Mouse (Mus musculus) kidney, postnatal 0 days (tissue): ENCODE measurements at regions not wholly inside any gene's neighbourhood (a gene's known extent, or its start where the extent isn't known, plus 50 kb on each side); places are given as distances from the start of the nearest gene placed in this dataset.
"Not testable (repeated sequence)": the region's sequence is repeated elsewhere in the genome, so short reads cannot be mapped to it uniquely, and the experiment has no call there.

Experiments
- ATAC-seq: fragments of 200-750 bp; cut with Nextera tagmentation; replicated peaks from 2 replicates; pipeline ENCODE4 v1.8.0; 2017; ENCODE audit warnings: low read depth, moderate number of reproducible peaks, moderate TSS enrichment, moderate library complexity; ENCODE audit not compliant: low FRiP score
- DNase-seq: peaks from one replicate; pipeline ENCODE4 v3.0.0-alpha.2; 2016; ENCODE audit warnings: low spot score
- H3K27ac ChIP-seq: fragments of 300-500 bp; sonication (generic); 2 replicates; pipeline ENCODE4 v1.5.1; 2014; ENCODE audit warnings: mild to moderate bottlenecking
- H3K27me3 ChIP-seq: fragments of 300-500 bp; sonication (generic); 2 replicates; pipeline ENCODE4 v1.6.1; 2014; ENCODE audit warnings: low read length, mixed read lengths; ENCODE audit not compliant: insufficient read depth
- H3K36me3 ChIP-seq: fragments of 300-500 bp; sonication (generic); 2 replicates; pipeline ENCODE4 v1.6.1; 2014; ENCODE audit warnings: low read length, mixed read lengths; ENCODE audit not compliant: insufficient read depth
- H3K4me1 ChIP-seq: fragments of 300-500 bp; sonication (generic); replicated peaks from 2 replicates; pipeline ENCODE4 v1.6.1; 2014; ENCODE audit warnings: antibody characterized with exemption, low read length, mixed read lengths; ENCODE audit not compliant: insufficient read depth
- H3K4me2 ChIP-seq: fragments of 300-500 bp; sonication (generic); 2 replicates; pipeline ENCODE4 v1.6.1; 2014; ENCODE audit warnings: mild to moderate bottlenecking, low read length, moderate library complexity, mixed read lengths
- H3K4me3 ChIP-seq: fragments of 300-500 bp; sonication (generic); replicated peaks from 2 replicates; pipeline ENCODE4 v1.5.1; 2014; ENCODE audit warnings: low read depth, low read length
- H3K9ac ChIP-seq: fragments of 300-500 bp; sonication (generic); 2 replicates; pipeline ENCODE4 v1.6.1; 2014; ENCODE audit warnings: low read depth, low read length
- H3K9me3 ChIP-seq: fragments of 300-500 bp; sonication (generic); replicated peaks from 2 replicates; pipeline ENCODE4 v1.6.1; 2016; ENCODE audit warnings: low read length, inconsistent platforms, mixed read lengths
- CTCF ChIP-seq: IDR thresholded peaks from 2 replicates; pipeline ENCODE4 v1.5.1; 2016; ENCODE audit warnings: antibody characterized with exemption, low read depth, mild to moderate bottlenecking, moderate library complexity
- WGBS: fragments of 180-500 bp; shearing (Covaris S2); extraction: QIAGEN DNeasy Blood & Tissue Kit; methylation state at CpG from one replicate; pipeline ENCODE4 v1.1.7; 2014; 5-methylcytosine and 5-hydroxymethylcytosine counted together

DNA sequence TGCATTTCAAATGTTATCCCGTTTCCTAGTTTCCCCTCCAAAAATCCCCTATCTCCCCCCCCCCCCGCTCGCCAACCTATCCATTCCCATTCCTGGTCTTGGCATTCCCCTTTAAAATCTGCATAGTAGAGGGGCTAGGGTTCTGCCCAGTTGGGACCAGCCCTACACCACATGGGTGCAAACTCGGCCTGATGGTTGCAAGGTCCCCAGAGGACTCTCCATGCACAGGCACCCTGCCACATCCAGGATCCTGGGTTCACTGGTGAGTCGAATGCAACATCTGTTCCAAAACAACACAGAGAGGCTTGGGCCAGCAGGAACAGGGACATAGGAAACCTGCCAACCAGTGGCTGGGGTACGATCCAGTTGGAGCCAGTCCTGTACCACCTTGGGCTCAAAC, 492.0 kb upstream of the Brinp1 start:
- DNase-seq (no peak), ATAC-seq (no peak)
- H3K9me3 ChIP-seq = no peaks in the 10 kb centered on the region
- no peak overlapping the region for H3K4me2 ChIP-seq
- 82% methylated on average over 6 of the region's 6 CpGs for WGBS
- H3K4me1 ChIP-seq = no peaks in the 10 kb centered on the region
- no peaks in the 10 kb centered on the region for H3K27me3 ChIP-seq
- no peak overlapping the region for H3K9ac ChIP-seq
- H3K27ac ChIP-seq = no peak overlapping the region
- no peak for TF ChIP-seq CTCF
- H3K4me3 ChIP-seq = no peak overlapping the region
- no peaks in the 10 kb centered on the region for H3K36me3 ChIP-seq

- Histone ChIP-seq H3K36me3 (no peaks in the 10 kb centered on the region), H3K4me3 (no peak overlapping the region), H3K27ac (no peak overlapping the region), H3K9me3 (no peaks in the 10 kb centered on the region), H3K9ac (no peak overlapping the region), H3K27me3 (no peaks in the 10 kb centered on the region), H3K4me2 (no peak overlapping the region), H3K4me1 (no peaks in the 10 kb centered on the region)
- WGBS = 84% methylated on average over 2 of the region's 2 CpGs
- ATAC-seq (no peak), DNase-seq (peak; percentile 53)
- TF ChIP-seq CTCF = no peak
Observed at GRCm38 (mm10) chr4:69443956-69444355, 489.8 kb upstream of the Brinp1 start.

DNA sequence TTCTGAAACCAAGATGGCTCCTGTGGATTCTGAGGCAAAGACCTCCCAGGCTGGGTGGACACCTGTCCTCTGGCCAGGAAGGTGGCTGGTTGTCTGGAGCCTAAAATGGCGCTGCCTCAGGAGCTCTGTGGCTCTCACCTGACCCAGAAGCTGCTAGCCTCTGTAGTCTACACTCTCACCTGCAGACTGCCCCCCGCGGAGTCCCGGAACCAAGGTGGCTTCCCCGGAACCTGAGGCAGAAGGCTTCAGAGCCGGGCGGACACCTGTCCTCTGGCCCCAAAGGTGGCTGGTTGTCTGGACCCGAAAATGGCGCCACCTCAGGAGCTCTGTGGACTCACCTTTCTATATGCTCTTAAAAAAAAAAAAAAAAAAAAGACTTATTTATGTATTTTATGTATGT, 481.2 kb upstream of the Brinp1 start:
- H3K27me3 ChIP-seq = no peaks in the 10 kb centered on the region
- ATAC-seq = no peak
- no peaks in the 10 kb centered on the region for H3K4me1 ChIP-seq
- H3K4me2 ChIP-seq = no peak overlapping the region
- no peak overlapping the region for H3K9ac ChIP-seq
- H3K9me3 ChIP-seq = no peaks in the 10 kb centered on the region
- no peaks in the 10 kb centered on the region for H3K36me3 ChIP-seq
- TF ChIP-seq CTCF = no peak
- no peak overlapping the region for H3K4me3 ChIP-seq
- no peak overlapping the region for H3K27ac ChIP-seq
- 88% methylated on average over 9 of the region's 9 CpGs for WGBS
- DNase-seq = no peak

- H3K4me1 ChIP-seq, H3K27me3 ChIP-seq, DNase-seq, H3K36me3 ChIP-seq, H3K9ac ChIP-seq, H3K4me3 ChIP-seq, H3K4me2 ChIP-seq, H3K27ac ChIP-seq, H3K9me3 ChIP-seq, ATAC-seq: not testable (repeated sequence)
- WGBS = 93% methylated on average over 23 of the region's 23 CpGs
Observed at GRCm38 (mm10) chr4:69410411-69410810, 456.2 kb upstream of the Brinp1 start.

DNA sequence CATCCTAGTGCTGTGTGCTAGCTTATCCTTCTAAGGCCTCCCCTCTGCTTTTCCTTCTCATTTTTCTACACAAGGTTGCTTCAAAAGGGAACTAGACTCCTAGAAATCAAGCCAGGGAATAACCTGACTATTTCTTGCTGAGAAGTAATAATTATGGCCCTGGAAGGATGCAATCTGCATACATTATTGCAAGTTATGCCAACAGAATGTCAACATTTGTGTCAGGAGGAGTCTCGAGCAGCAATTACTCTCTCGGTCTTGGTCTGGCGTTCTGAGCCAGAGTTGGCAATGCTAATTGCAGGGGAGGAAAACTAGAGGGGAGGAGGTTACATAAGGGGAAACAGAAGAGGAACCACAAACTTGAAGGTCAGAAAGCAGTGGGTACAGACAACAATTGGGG, 441.3 kb upstream of the Brinp1 start:
- Histone ChIP-seq H3K27ac (no peak overlapping the region), H3K27me3 (no peaks in the 10 kb centered on the region), H3K4me3 (no peak overlapping the region), H3K9ac (no peak overlapping the region), H3K4me2 (no peak overlapping the region), H3K4me1 (no peaks in the 10 kb centered on the region), H3K36me3 (no peaks in the 10 kb centered on the region), H3K9me3 (no peaks in the 10 kb centered on the region)
- TF ChIP-seq CTCF = no peak
- DNase-seq (no peak), ATAC-seq (no peak)
- 60% methylated on average over 3 of the region's 3 CpGs for WGBS

GRCm38 (mm10) chr4:69383318-69383717, 429.1 kb upstream of the Brinp1 start:
- no peak for TF ChIP-seq CTCF
- Histone ChIP-seq H3K27ac (no peak overlapping the region), H3K4me1 (no peaks in the 10 kb centered on the region)

DNA sequence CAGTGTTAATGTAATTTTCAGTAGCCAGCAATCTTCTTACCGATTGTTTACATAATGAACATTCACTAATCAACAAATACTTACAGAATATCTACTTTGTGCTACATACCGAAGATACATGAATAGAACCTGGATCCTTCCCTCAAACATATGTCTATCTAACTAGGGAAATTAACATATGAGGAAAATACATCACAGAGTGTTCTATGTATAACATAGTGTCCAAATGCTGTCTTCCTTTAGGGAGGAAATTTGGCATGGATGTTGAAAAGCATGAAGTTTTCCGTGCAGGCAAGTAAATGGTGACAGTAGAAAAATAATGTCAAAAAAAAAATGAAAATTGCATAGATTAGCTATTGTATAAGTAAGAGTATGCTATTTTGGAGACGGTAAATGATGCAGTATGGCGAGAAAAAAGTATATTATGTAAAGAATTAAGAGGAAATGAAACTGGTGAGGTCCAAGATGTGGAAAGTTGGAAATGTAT, 392.8 kb upstream of the Brinp1 start:
- no peak overlapping the region for H3K4me2 ChIP-seq
- no peak for TF ChIP-seq CTCF
- WGBS = 91% methylated on average over 5 of the region's 5 CpGs

More at GRCm38 (mm10) chr4:69383318-69383717, 429.1 kb upstream of the Brinp1 start:
- DNase-seq (no peak), ATAC-seq (no peak)
- H3K36me3 ChIP-seq = no peaks in the 10 kb centered on the region
- H3K27me3 ChIP-seq = no peaks in the 10 kb centered on the region
- H3K4me3 ChIP-seq = no peak overlapping the region
- H3K4me2 ChIP-seq = no peak overlapping the region
- H3K9ac ChIP-seq = no peak overlapping the region
- H3K9me3 ChIP-seq = no peaks in the 10 kb centered on the region

More for the DNA sequence above, 392.8 kb upstream of the Brinp1 start:
- Histone ChIP-seq H3K4me1 (no peaks in the 10 kb centered on the region), H3K27ac (no peak overlapping the region), H3K36me3 (no peaks in the 10 kb centered on the region), H3K9ac (no peak overlapping the region), H3K9me3 (no peaks in the 10 kb centered on the region), H3K27me3 (no peaks in the 10 kb centered on the region), H3K4me3 (no peak overlapping the region)
- no peak for DNase-seq
- ATAC-seq = no peak
